In the genomic region with DNA sequence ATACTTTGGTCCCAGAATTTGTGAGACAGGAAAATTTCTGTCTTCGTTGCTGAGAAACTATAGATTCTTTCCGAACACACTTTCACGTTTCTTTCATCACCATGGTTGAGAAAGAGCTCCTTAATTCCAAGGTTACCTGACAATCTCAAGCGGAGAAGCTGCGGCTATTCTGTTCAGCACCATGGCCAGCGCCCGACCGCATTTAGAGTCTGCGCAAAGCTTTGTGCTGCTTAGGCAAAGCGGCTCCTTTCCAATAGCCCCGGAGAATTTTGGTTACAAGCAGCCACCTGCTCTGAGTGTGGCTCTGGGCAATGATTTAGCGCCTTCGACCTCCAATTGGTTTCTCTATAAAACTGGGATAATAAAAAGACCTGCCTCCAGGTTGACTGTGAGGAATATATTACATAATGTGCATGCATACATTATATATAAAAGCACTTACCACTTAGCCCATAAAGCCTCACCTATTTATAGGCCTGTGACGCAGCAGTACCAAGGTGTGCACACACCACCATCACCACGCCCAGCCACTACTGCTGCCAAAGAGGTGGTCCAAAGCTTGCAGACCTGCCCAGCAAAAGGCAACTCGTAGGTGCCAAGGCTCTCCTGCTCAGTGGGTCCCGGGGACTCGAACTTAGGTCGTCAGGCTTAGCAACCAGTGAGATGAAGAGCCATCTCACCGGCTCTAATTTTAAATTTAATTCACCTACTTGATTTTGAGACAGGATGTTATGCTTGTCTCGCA, we compare ENCODE assay signal across 8 mouse cellular contexts. TPM values are rescaled to one million over a fixed set of nuclear protein-coding genes. Genes with fewer than 3 reads are reported as not detected.
DNase-seq lines count a peak whose midpoint lies in the region; ATAC-seq and TF ChIP-seq lines count a peak whose summit lies in the region.

No protein-coding gene starts in this region.

- H3K27ac ChIP-seq in midbrain, postnatal 0 days (ENCODE audit: low read depth, low read length) = no peak overlapping the region

- peak; percentile 65 to 75 for DNase-seq in heart, postnatal 36 days
- DNase-seq in heart, adult 9 months (ENCODE audit: low spot score in 2 of 2) = no peak
- peak; percentile 66 for DNase-seq in CD4-positive helper T cell, adult 2 months (ENCODE audit: low read depth, low spot score)
- DNase-seq in adrenal gland, postnatal 14 days = peak; percentile 84
- peak; percentile 47 for DNase-seq in midbrain, postnatal 0 days (ENCODE audit: low spot score)
- no peak for DNase-seq in cerebellum, postnatal 25 days
- DNase-seq in left cerebral cortex, postnatal 4 days = no peak

- intact Hi-C loops in heart, postnatal 36 days (cut with DNase I) = no loop called here
- intact Hi-C loops in left cerebral cortex, postnatal 4 days (cut with DNase I) = no loop called here

- no peaks in the 10 kb centered on the region for H3K4me1 ChIP-seq in midbrain, postnatal 0 days (ENCODE audit: insufficient read depth, low read length)

- no peak overlapping the region for H3K4me2 ChIP-seq in midbrain, postnatal 0 days (ENCODE audit: low read depth, low read length, poor library complexity, severe bottlenecking)

- H3K36me3 ChIP-seq in midbrain, postnatal 0 days (ENCODE audit: insufficient read depth, low read length) = no peaks in the 10 kb centered on the region

- 31% methylated on average over 21 of the region's 21 CpGs for WGBS in midbrain, postnatal 0 days

- no peak for TF ChIP-seq CTCF in midbrain, postnatal 0 days (IDR thresholded peaks at IDR 0.05)

- peaks cover 10% of the 10 kb centered on the region; the same call in 1 of the 2 replicates for H3K27me3 ChIP-seq in midbrain, postnatal 0 days (ENCODE audit: insufficient read depth, low read length)

- H3K9ac ChIP-seq in midbrain, postnatal 0 days (replicated peaks; ENCODE audit: low read length, poor library complexity, severe bottlenecking) = no peak overlapping the region

- H3K4me3 ChIP-seq in midbrain, postnatal 0 days (ENCODE audit: low read depth, low read length) = no peak overlapping the region

- H3K9me3 ChIP-seq in midbrain, postnatal 0 days (ENCODE audit: low read length) = no peaks in the 10 kb centered on the region

- peak; percentile 56 for ATAC-seq in inflammation-experienced regulatory T-cells, adult 6 months
- no peak for ATAC-seq in midbrain, postnatal 0 days (ENCODE audit: low FRiP score)

RNA-seq across cellular contexts. Expression of gene Lrfn3, which starts 15.8 kb away (rescaled TPM):
- 1 to 10 TPM; 1.3 to 1.4 TPM for total RNA-seq in heart, postnatal 36 days (2021)
- total RNA-seq in adrenal gland, postnatal 14 days (2021) = 15.6 and 16.2 TPM in 2 replicates
- not detected for polyA plus RNA-seq in inflammation-experienced regulatory T-cells, adult 6 months (2017; shearing (Covaris generic))
- total RNA-seq in midbrain, postnatal 0 days (2014; rRNA removed) = 44.8 and 47.5 TPM in 2 replicates
- polyA plus RNA-seq in midbrain, postnatal 0 days (2015; fragmentation: Nextera tagmentation; extraction: Ambion mirVana) = 22.1 and 24.8 TPM in 2 replicates
- total RNA-seq in left cerebral cortex, postnatal 4 days (2021) = 10 to 100 TPM; 46.3 to 50.7 TPM

RNA-seq across cellular contexts. Expression of gene Sdhaf1, which starts 23.1 kb away (rescaled TPM):
- total RNA-seq in heart, postnatal 36 days (2021) = 10 to 100 TPM; 12.0 to 12.5 TPM
- 15.0 and 19.6 TPM in 2 replicates for total RNA-seq in adrenal gland, postnatal 14 days (2021)
- polyA plus RNA-seq in inflammation-experienced regulatory T-cells, adult 6 months (2017; shearing (Covaris generic)) = 1 to 10 TPM; 2.0 to 6.1 (median 3.9) TPM
- total RNA-seq in midbrain, postnatal 0 days (2014; rRNA removed) = 11.5 and 14.7 TPM in 2 replicates
- polyA plus RNA-seq in midbrain, postnatal 0 days (2015; fragmentation: Nextera tagmentation; extraction: Ambion mirVana) = 16.5 and 16.8 TPM in 2 replicates
- 1 to 10 TPM; 7.1 to 7.4 TPM for total RNA-seq in left cerebral cortex, postnatal 4 days (2021)

RNA-seq across cellular contexts. Expression of gene E130208F15Rik, which starts 25.3 kb away (rescaled TPM):
- under 1 TPM; 0.65 to 0.78 TPM for total RNA-seq in heart, postnatal 36 days (2021)
- 2.2 and 3.6 TPM in 2 replicates for total RNA-seq in adrenal gland, postnatal 14 days (2021)
- not detected for polyA plus RNA-seq in inflammation-experienced regulatory T-cells, adult 6 months (2017; shearing (Covaris generic))
- total RNA-seq in midbrain, postnatal 0 days (2014; rRNA removed) = 0.05 and 0.19 TPM in 2 replicates
- not detected in 2 replicates for polyA plus RNA-seq in midbrain, postnatal 0 days (2015; fragmentation: Nextera tagmentation; extraction: Ambion mirVana)
- under 1 TPM; 0.58 to 0.66 TPM for total RNA-seq in left cerebral cortex, postnatal 4 days (2021)

RNA-seq across cellular contexts. Expression of gene Syne4, which starts 32.2 kb away (rescaled TPM):
- 1 to 10 TPM in 1 of 2 experiments, under 1 TPM in 1; 0.81 to 1.3 TPM for total RNA-seq in heart, postnatal 36 days (2021)
- 23.5 and 30.2 TPM in 2 replicates for total RNA-seq in adrenal gland, postnatal 14 days (2021)
- 10 to 100 TPM in 1 of 3 experiments, 1 to 10 TPM in 2; 4.3 to 14.7 (median 6.4) TPM for polyA plus RNA-seq in inflammation-experienced regulatory T-cells, adult 6 months (2017; shearing (Covaris generic))
- total RNA-seq in midbrain, postnatal 0 days (2014; rRNA removed) = 7.3 and 14.1 TPM in 2 replicates
- 11.7 and 13.6 TPM in 2 replicates for polyA plus RNA-seq in midbrain, postnatal 0 days (2015; fragmentation: Nextera tagmentation; extraction: Ambion mirVana)
- total RNA-seq in left cerebral cortex, postnatal 4 days (2021) = 1 to 10 TPM; 6.9 to 8.3 TPM

RNA-seq across cellular contexts. Expression of gene Alkbh6, which starts 38.3 kb away (rescaled TPM):
- 10 to 100 TPM; 22.0 to 23.0 TPM for total RNA-seq in heart, postnatal 36 days (2021)
- 51.4 and 56.3 TPM in 2 replicates for total RNA-seq in adrenal gland, postnatal 14 days (2021)
- polyA plus RNA-seq in inflammation-experienced regulatory T-cells, adult 6 months (2017; shearing (Covaris generic)) = 100 to 1,000 TPM in 2 of 3 experiments, 10 to 100 TPM in 1; 69.8 to 178 (median 155) TPM
- total RNA-seq in midbrain, postnatal 0 days (2014; rRNA removed) = 76.1 and 121 TPM in 2 replicates
- polyA plus RNA-seq in midbrain, postnatal 0 days (2015; fragmentation: Nextera tagmentation; extraction: Ambion mirVana) = 129 and 140 TPM in 2 replicates
- 10 to 100 TPM; 42.0 to 44.2 TPM for total RNA-seq in left cerebral cortex, postnatal 4 days (2021)

Comparison
In these comparisons a context has a peak if more than half of its experiments do, and no peak if none do; other contexts are left out.
1. DNase-seq: peak in heart, postnatal 36 days (2 of 2), CD4-positive helper T cell, adult 2 months (single experiment), adrenal gland, postnatal 14 days (single experiment) and midbrain, postnatal 0 days (single experiment); none in heart, adult 9 months (0 of 2), cerebellum, postnatal 25 days (0 of 2) and left cerebral cortex, postnatal 4 days (single experiment).